Mouse (Mus musculus) right cerebral cortex, postnatal 10 days (tissue): ENCODE measurements around the gene Bmp8b.
A peak's percentile ranks its signal among the peaks of the same experiment; 100 is the strongest.
"Not testable (repeated sequence)": the region's sequence is repeated elsewhere in the genome, so short reads cannot be mapped to it uniquely, and the experiment has no call there.

Experiments used
- DNase-seq, 2 experiments: peaks; one replicate each; pipeline ENCODE4 v3.0.0; 2021; ENCODE audit warnings: low spot score in 2 of 2

Gene Bmp8b

DNA sequence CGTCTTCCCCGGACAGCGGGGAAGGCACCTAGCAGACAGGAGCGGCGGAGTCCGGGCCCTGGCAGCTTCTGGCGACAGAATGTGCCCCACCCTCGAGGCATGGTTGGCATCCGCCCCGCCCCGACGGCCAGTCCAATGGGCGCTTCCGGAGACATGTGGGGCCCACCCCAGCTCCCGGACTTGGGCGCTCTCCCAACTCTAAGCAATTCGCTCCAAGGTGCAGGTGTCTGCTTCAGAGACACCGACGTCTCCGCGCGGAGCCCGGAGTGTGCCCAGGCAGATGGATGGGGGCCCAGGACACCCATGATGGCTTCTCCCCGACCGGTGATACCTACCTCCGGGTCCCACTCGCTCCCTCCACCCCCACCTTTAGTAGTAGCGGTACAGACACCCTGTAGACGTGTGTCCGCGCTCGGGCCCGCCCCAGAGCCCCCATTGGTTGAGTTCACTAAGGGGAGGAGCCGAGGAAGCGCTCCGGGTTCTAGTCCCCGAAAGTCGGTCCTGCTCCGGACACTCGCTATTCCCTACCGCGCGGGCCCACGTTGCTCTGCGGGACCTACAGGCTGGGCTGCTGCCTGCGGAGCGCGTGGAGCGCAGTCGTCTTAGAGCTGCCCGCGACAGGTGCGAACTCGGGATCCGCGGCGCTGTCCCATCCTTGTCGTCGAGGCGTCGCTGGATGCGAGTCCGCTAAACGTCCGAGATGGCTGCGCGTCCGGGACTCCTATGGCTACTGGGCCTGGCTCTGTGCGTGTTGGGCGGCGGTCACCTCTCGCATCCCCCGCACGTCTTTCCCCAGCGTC is at the start of gene Bmp8b:
Gene Bmp8b (plus strand): TSS at position 515 of the 800 bp plus-strand sequence.
- DNase-seq, result no peak

DNA sequence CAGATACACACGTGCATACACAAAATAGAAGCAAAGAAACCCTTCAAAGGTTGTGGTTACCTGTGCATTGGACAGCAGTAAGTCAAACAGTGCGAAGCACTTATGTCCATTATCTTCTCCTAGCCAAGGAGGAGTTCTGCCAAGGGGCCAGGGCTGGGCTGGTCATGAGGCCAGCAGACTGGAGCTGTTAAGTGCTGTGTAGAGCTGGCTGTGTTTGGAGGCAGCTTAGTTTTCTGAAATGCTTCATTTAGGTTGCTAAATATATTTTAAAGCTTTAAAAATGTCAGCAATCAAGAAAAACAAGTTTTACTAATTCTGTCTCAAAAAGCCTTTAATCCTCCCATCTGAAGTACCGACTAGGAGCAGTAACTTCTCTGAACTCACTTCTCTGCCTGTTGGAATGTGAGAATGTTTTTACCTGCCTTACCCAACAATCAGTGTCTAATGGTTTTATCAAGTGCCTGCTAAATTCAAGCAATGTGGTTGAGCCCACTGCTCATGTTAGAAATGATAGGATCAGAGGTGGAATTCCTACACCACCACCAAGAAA is 48.3 kb upstream of the Bmp8b start:
- no peak for DNase-seq

DNA sequence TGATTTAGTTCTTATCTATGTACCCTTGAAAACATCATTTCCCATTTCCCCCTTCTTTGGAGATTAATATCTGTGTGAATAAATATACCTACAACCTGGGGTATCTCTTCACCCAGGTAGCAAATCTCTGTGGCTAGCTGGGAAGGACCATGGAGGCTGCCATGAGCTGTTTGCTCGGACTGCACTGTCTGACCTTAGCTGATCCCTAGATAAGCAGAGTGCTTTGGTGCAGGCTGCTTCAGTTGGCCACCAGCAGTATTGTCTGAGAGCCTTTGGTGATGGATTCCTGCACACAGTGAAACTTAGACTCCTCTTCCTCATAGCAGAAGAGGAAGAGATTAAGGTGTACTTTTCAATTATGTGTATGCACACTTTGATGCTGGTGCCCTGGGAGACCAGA is 47.0 kb upstream of the Bmp8b start:
- DNase-seq, result no peak

DNA sequence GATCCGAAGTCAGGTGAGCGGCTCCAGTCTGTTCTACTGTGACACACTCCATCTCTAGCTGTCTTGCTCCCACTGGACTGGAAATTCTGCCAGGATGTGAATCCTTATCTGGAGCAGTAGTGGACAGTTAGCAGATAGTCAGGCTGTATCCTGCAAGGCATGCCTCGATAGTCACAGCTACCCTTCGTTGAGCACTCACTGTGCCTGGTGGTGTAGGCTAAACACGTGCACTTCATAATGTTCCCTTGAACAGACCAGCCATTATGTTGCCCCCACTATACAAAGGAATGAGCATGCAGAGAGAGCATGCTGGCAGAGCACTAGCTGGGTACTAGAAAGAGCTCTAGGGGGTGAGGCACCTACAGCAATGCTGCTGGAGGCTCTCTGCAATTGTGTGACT is 43.2 kb upstream of the Bmp8b start:
- no peak for DNase-seq

DNA sequence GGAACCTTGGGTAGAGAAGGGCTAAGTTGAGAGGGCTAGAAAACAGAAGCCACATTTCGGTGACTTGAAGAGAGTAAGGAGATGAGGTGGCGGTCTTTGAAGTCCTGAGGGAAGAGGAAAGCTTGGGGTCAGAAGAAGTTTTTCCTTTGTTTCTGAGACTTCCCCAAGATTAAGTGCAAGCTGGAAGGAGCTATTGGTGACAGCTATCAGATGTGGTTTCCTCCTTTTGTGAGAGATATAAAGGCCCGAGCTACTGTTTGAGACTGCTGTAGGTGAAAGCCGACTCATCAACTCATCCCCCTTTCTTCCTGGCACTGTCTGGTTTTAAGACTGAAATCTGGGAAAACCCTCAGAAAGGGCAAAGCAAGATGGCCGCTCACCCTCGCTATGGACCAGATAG is 36.3 kb upstream of the Bmp8b start:
- no peak for DNase-seq

DNA sequence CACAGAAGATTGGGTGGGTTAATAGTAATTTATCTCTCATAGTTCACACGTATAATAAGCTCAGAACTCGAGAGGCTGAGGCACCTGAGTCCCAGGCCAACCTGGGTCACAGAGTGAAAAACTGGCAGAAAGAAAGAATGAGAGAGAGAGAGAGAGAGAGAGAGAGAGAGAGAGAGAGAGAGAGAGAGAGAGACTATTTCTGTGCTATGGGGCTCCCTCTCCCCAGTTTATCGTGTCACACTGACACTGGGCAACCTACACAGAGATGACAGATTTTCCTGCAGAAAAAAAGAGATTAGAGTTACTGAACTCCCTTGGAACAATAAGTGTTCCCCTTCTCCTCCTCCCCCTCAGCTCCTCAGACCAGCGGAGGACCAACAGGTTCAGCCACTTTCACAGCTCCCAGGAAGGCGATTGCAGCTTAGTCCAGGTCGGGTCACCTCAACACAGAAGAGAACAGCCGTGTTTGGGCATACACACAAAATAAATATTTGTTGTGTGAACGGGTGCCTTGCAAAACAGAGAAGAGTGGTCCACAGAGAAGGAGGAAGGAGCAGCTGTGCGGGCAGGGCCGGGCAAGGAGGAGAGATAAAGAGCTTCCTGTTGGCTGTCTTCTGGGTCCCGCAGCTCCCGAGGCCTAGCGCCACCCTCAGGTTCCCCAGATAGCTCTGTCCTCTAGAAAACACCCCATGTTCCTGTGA is 33.5 kb upstream of the Bmp8b start:
- peak; percentile 58 to 71 for DNase-seq

DNA sequence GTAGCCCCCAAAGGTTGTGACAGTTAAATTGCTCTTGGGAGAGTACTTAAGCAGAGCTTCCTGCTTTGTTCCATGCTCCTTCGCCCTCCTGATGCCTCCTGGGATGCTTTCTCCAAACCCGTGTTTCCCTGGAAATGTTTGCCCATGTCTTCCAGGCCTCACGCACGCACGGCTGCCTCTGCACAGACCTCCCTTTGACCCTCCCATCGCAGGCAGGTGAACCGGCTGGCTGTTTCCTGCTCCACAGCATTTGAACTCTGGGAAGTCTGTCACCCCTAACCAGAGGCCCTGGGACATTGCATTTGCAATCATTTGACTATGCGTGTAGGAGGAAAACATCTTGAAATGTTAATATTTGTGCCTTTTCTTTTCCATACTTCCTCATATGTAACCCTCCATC is 28.0 kb upstream of the Bmp8b start:
- DNase-seq, result no peak

DNA sequence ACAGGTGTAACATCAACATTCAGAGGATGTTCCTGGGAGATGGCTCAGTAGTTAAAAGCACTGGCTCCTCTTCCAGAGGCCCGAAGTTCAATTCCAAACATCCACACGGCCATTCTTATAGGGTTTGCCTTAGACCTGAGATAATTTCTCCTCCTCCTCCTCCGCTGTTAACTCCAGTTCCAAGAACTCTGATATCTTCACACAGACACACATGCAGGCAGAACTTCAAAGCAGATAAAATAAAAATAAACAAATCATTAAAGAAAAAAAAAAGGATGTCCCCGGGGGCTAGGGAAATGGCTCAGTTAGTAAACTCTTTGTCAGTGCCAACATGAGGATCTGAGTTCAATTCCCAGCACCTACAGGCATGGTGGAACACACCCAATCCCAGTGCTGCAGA is 26.7 kb upstream of the Bmp8b start:
- DNase-seq, result no peak

DNA sequence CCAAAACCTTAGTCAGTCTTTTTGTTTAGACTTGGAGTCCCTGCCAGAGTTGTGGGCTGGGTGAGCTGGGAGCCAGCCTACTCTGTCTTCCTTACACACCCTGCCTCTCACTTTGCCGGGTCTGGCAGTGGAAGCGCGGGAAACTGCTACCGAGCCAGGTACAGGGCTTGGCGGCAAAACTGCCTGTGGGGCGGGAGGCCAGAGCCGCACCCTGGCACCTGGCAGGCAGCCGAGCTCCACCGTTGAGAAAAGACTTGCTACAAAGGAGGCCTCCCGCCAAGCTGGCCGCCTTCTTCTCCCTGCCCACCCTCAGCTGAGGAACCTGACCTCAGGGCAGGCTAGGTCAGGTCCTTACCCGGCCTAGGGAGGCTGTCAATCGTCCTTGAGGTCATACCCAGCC is 24.2 kb upstream of the Bmp8b start:
- DNase-seq, result peak; percentile 37 to 51

DNA sequence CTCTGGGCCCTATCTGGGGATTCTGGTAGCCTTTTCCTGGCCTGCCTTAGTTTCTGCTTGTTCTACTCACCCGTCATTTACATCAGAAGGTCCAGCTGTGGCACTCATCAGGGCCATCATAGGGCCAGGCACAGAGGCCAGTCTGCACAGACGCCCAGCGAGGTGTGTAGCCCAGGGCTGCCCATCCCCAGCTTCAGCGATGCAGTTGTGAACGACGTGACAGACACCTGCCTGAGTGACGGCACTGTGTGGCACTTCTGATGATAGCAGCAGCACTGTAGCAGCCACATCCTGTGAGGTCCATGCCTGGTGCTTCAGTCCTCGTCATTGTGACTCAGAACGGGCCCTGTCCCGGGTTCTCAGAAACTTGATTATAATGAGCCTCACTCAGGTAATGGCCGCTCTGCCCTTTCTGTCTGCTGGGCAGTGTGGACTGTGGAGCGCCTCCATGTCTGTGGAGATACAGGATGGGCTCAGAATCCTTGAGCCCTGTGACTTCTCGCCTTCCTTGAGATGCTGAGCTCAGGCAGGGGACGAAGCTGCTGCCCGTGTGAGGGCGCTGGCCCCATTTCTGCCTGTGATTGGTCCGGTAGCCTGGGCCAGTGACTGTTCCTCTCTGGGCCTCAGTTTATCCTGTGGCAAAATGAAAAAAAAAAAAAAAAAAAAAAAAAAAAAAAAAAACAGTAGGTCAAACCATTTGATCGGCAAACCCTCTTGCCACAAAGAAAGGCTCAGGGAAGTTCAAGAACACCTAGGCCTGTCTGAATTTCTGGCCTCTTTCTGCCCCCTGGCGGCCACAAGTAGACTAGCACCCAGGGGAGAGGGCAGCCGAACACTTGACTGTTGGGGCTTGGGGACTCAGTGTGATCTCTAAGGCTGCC is 22.4 kb upstream of the Bmp8b start:
- DNase-seq, result peak; percentile 69 to 71

DNA sequence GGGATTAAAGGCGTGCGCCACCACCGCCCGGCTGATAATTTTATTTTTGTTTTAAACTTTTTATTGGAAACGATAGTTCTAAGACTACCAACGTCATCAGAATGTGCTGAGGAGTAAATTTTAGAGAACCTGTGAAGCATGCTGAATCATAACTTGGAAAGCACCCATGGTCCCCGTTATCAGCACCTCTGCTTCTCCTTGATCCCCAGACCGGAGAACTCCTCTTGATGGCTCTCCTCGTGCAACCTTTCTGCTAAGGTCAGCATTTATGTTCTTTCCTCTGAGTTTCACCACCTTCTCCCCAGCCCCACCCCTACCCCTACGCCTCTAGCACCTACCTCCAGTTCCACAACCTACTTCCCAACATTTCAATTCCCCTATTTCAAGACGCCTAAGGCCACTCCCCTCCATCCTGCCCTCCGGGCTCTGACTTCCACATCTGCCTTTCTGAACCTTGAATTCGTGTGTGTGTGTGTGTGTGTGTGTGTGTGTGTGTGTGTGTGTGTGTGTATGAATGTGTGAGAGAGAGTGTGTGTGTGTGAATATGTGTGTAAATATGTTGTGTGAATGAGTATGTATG is 21.6 kb upstream of the Bmp8b start:
- no peak for DNase-seq

DNA sequence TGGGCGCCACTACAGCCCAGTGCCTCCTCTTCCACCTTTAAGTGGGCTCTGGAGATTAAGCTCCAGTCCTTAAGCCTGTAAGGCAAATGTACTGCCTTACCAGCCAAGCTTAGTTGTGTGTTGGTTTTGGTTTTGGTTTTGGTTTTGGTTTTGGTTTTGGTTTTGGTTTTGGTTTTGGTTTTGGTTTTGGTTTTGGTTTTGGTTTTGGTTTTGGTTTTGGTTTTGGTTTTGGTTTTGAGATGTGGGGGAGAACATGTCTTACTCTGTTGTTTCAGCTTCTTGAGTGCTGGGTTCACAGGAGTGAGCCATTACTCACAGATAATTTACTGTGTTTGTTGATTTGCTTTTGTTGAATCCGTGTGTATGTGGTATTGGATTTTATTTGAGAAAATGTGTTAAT is 19.7 kb upstream of the Bmp8b start:
- DNase-seq, result no peak

DNA sequence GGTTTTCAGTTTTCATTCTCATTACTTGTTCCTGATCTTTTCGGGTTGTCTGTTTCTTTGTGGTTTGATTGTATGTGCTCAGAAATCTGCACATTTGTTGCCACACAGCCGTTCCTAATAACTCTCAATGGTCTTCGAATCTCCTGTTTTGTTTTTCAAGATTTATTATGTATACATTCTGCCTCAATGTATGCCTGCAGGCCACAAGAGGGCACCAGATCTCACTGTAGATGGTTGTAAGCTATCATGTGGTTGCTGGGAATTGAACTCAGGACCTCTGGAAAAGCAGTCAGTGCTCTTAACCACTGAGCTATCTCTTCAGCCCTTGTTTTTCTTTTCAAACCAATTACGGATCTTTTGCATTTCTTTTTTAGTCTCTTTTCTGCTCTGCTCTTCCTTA is 18.6 kb upstream of the Bmp8b start:
- no peak for DNase-seq

DNA sequence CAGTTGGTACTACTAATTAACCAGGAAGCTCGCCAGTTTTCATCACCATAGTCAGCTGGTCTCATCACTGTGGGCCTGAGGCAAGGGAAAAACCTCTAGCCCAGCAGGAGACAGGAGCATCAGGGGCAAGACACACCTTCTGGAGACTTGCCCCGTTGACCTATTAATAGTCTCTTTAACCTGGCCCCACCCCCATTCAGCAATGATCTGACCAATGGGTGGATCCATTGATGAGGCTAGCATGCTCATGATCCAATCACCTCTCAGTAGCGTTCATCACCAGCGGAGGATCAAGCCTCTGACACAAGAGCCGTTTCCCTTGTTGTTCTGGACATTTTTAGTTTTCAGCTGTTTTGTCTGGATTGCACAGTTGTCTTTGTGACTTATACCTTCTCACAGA is 12.3 kb upstream of the Bmp8b start:
- no peak for DNase-seq

DNA sequence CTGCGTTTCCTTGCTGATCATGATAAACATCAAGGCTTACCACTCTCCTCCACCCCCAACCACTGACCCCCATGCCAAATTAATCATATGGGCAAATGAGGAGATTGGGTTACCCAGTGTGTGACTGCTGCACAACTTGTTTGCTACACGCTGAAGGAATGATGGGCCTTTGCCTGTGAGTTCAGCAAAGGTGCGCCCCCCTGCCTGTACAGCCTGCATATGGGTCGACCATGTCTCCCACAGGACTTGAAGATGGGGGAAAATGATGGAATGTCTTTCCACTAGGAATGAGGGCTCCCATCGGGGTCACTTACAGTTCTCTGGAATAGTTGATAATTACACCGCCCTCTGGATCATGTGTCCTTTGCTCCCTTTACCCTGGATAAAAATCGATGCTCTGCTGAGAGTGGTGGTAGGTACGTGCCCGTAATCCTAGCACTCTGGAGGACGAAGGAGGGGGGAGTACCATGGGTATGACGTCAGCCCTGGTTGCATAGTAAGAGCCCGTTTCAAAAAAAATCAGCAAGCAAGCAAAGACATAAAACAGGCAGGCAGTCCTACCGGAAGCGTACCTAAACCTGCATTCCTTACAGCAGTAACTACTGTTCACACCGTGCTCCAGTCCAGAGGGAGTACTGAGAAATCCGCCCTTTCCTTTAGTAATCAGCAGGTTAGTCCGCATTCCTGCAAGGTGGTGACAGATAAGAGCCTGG is 11.7 kb upstream of the Bmp8b start:
- no peak for DNase-seq

DNA sequence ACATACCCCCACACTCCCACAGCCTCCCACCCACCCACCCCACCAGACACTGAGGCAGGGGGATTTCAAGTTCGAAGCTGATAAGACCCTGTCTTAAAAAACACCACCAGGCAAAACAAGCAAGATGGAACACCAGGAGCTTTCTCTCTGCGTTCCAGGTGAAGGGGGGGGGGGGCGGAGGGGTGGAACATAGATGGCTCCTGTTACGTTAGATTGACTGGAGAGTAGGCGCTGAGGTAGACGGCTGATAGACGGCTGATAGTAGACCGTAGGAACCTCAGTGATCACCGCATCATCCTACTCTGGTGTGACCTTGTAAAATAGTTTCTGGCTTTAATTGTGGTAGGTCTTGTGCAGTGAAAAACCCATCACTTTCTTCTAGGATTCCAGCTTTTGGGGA is 11.1 kb upstream of the Bmp8b start:
- DNase-seq, result no peak

DNA sequence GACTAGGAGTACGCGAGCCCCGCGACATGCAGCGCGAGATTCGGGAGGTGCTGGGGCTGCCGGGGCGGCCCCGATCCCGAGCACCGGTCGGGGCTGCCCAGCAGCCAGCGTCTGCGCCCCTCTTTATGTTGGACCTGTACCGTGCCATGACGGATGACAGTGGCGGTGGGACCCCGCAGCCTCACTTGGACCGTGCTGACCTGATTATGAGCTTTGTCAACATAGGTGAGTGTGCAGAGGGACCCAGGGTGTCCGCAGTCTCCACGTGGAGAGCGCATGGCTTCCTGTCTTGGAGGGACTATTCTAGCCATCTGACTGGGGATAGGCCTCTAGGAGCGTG is 456 bp downstream of the Bmp8b start:
- no peak for DNase-seq

DNA sequence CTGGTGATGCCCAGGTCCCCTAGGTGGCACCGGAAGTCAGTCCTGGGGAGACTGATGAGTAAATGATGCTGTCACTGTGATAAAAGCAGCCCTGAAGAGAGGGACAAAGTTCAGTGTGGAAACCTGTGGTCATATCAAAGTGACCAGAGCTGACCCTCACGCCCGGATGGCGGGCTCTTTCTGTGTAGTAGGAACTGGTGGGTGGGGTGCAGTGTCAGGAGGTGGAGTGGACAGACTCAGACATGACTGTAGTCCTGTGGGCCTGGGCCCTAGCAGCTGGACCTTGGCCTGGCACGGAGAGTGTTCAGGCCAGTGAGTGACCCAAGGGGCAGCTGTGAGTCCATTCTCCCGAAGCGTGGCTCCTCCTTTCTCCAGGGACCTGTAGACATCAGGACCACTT is 964 bp downstream of the Bmp8b start:
- DNase-seq, result not testable (repeated sequence)

DNA sequence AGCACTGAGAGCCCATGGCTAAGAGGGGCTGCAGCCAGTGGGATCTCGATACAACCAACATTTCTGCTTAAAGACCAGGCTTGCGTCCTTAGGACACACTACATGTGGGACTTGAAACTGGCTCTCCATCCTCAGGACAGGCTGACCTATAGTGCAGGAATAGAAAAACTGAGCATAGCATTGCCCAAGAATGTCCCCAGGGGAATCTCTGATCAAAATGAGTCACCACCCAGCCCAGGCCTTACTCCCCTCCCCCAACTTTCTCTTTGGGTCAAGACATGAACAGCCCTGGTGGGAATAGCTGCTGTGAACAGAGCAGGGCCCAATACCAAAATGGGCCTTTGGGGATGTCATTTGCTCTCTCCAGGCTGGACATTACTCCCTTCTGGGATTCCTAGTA is 1.9 kb downstream of the Bmp8b start:
- no peak for DNase-seq

DNA sequence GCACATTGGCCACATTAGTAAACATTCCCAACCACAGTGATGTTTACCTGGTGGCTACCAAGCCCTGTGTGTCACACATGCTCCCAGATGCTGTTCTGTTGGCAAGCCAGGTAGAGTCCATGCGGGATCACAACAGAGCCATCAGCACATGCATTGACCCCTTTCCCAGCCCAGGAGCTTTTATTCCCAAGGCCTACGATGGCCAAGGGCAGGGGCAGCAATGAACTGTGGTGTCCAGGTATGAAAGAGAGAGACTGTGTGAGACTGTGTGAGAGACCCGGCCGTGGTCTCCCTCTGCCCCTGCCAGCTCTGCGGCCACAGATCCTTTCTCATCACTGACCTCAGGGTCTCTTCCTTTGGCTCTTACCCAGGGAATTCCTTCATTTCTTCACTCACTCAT is 3.1 kb downstream of the Bmp8b start:
- DNase-seq, result no peak

DNA sequence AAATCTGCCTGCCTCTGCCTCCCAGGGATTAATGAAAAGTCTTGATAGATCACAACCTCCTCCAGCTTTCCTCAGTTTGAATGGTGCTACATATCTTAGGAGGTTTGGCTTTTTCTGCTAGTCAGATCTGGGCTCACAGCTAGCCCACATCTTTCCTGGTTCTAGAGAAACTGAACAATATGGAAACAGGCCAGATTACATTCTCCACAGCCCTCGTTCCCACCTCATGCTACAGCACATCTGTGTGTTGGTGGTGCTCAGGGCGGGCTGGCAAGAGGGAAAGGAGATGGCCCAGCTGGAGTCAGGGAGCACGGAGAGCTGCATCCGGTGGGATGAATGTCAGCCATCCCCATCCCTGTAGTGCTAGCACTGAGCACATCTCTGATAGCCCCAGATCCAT is 5.8 kb downstream of the Bmp8b start:
- DNase-seq, result no peak
